In genomic region chr4:153316964-153317724, GRCm38 (mm10) we compare ENCODE assay signal across 17 mouse cellular contexts.
A peak's percentile ranks its signal among the peaks of the same experiment; 100 is the strongest.
DNase-seq lines count a peak whose midpoint lies in the region; ATAC-seq and TF ChIP-seq lines count a peak whose summit lies in the region.
"Had no signal": no experiment of that assay in that cellular context is flagged by ENCODE, and none has a peak within 500 bp of the region (broad histone marks: within the 10 kb centered on the region; RNA-seq: fewer than 3 reads in every experiment).

No protein-coding gene starts in this region.

- 0 out of 2 replicates have a peak overlapping the region, but pooled peaks have one; percentile 19 for H3K27ac ChIP-seq in midbrain, embryonic 13.5 days
- H3K27ac ChIP-seq in midbrain, postnatal 0 days (ENCODE audit: low read depth, low read length), result no peak overlapping the region
- peak overlapping the region; percentile 91 for H3K27ac ChIP-seq in liver, embryonic 12.5 days
- H3K27ac ChIP-seq: hindbrain, embryonic 12.5 days had no signal

- H3K4me2 ChIP-seq in midbrain, embryonic 13.5 days (replicated peaks), result no peak overlapping the region
- no peak overlapping the region for H3K4me2 ChIP-seq in midbrain, postnatal 0 days (ENCODE audit: low read depth, low read length, poor library complexity, severe bottlenecking)
- peak overlapping the region; percentile 63 for H3K4me2 ChIP-seq in liver, embryonic 12.5 days
- H3K4me2 ChIP-seq: hindbrain, embryonic 12.5 days had no signal

- H3K4me1 ChIP-seq in erythroblast, embryonic 14.5 days (ENCODE audit: control insufficient read depth), result peaks cover 37% of the 10 kb centered on the region
- peaks cover 15% of the 10 kb centered on the region; the same call in 1 of the 2 replicates for H3K4me1 ChIP-seq in midbrain, embryonic 13.5 days (replicated peaks)
- H3K4me1 ChIP-seq in midbrain, postnatal 0 days (ENCODE audit: insufficient read depth, low read length), result 0 out of 2 replicates have a peak, but pooled peaks cover 7% of the 10 kb centered on the region
- H3K4me1 ChIP-seq in liver, embryonic 12.5 days, result peaks cover 47% of the 10 kb centered on the region

- WGBS in midbrain, embryonic 13.5 days, result 73% methylated on average over 16 of the region's 16 CpGs
- 68% methylated on average over 16 of the region's 16 CpGs for WGBS in midbrain, postnatal 0 days
- 19% methylated on average over 16 of the region's 16 CpGs for WGBS in liver, embryonic 12.5 days (ENCODE audit: insufficient replicate concordance)

- DNase-seq in midbrain, postnatal 0 days (ENCODE audit: low spot score), result no peak
- DNase-seq in ovary, adult 18-20 months (ENCODE audit: low spot score), result no peak
- no peak for DNase-seq in ovary, postnatal 36 days (ENCODE audit: low spot score)
- no peak for DNase-seq in urinary bladder, adult 2 months (ENCODE audit: low spot score)
- DNase-seq: cerebellum, adult 9-10 months; gastrocnemius, postnatal 25 days; kidney, adult 8-10 months; kidney, postnatal 4 days; lung, postnatal 14 days; thymus, adult 18-20 months had no signal

- H3K27me3 ChIP-seq in erythroblast, embryonic 14.5 days (ENCODE audit: control insufficient read depth), result no peaks in the 10 kb centered on the region; the same call in 1 of the 2 replicates
- H3K27me3 ChIP-seq in midbrain, embryonic 13.5 days, result no peaks in the 10 kb centered on the region
- H3K27me3 ChIP-seq in midbrain, postnatal 0 days (ENCODE audit: insufficient read depth, low read length), result no peaks in the 10 kb centered on the region
- no peaks in the 10 kb centered on the region for H3K27me3 ChIP-seq in liver, embryonic 12.5 days (replicated peaks)
- H3K27me3 ChIP-seq: CH12.LX; hindbrain, embryonic 12.5 days had no signal

- H3K9ac ChIP-seq in midbrain, embryonic 13.5 days (replicated peaks), result no peak overlapping the region
- no peak overlapping the region for H3K9ac ChIP-seq in midbrain, postnatal 0 days (replicated peaks; ENCODE audit: low read length, poor library complexity, severe bottlenecking)
- H3K9ac ChIP-seq in liver, embryonic 12.5 days, result peak overlapping the region; percentile 69
- H3K9ac ChIP-seq: hindbrain, embryonic 12.5 days had no signal

- TF ChIP-seq CTCF in midbrain, postnatal 0 days (IDR thresholded peaks at IDR 0.05), result no peak

- no peak for ATAC-seq in erythroblast, adult 5-6 weeks (replicated peaks; ENCODE audit: low FRiP score, poor library complexity, severe bottlenecking)
- 0 out of 2 replicates have a peak, but pooled peaks have one; percentile 32 for ATAC-seq in midbrain, embryonic 13.5 days
- ATAC-seq in midbrain, postnatal 0 days (ENCODE audit: low FRiP score), result no peak
- peak; percentile 97 for ATAC-seq in liver, embryonic 12.5 days

- no peaks in the 10 kb centered on the region for H3K36me3 ChIP-seq in erythroblast, embryonic 14.5 days (ENCODE audit: control insufficient read depth)
- no peaks in the 10 kb centered on the region for H3K36me3 ChIP-seq in midbrain, embryonic 13.5 days
- no peaks in the 10 kb centered on the region for H3K36me3 ChIP-seq in midbrain, postnatal 0 days (ENCODE audit: insufficient read depth, low read length)
- H3K36me3 ChIP-seq in liver, embryonic 12.5 days, result no peaks in the 10 kb centered on the region
- H3K36me3 ChIP-seq: hindbrain, embryonic 12.5 days had no signal

- H3K4me3 ChIP-seq in erythroblast, embryonic 14.5 days (replicated peaks), result peak overlapping the region; percentile 54
- H3K4me3 ChIP-seq in midbrain, embryonic 13.5 days (replicated peaks), result no peak overlapping the region
- H3K4me3 ChIP-seq in midbrain, postnatal 0 days (ENCODE audit: low read depth, low read length), result no peak overlapping the region
- peak overlapping the region; percentile 57 for H3K4me3 ChIP-seq in liver, embryonic 12.5 days
- H3K4me3 ChIP-seq: hindbrain, embryonic 12.5 days; myocyte had no signal

- H3K9me3 ChIP-seq in erythroblast, embryonic 14.5 days (ENCODE audit: control insufficient read depth, low read length), result peaks cover 88% of the 10 kb centered on the region
- H3K9me3 ChIP-seq in midbrain, embryonic 13.5 days, result peaks cover 5% of the 10 kb centered on the region
- H3K9me3 ChIP-seq in midbrain, postnatal 0 days (ENCODE audit: low read length), result no peaks in the 10 kb centered on the region
- H3K9me3 ChIP-seq in liver, embryonic 12.5 days (replicated peaks), result peaks cover 9% of the 10 kb centered on the region; the same call in 1 of the 2 replicates
- H3K9me3 ChIP-seq: hindbrain, embryonic 12.5 days had no signal

Comparison
In these comparisons a context has a peak if more than half of its experiments do, and no peak if none do; other contexts are left out.
1. ATAC-seq: peak in midbrain, embryonic 13.5 days (single experiment) and liver, embryonic 12.5 days (single experiment); none in erythroblast, adult 5-6 weeks (single experiment) and midbrain, postnatal 0 days (single experiment).
2. H3K4me3 ChIP-seq: peak in erythroblast, embryonic 14.5 days (single experiment) and liver, embryonic 12.5 days (single experiment); none in midbrain, embryonic 13.5 days (single experiment) and midbrain, postnatal 0 days (single experiment).